Mouse (Mus musculus) CH12.LX (cell line): ENCODE measurements at regions not wholly inside any gene's neighbourhood (a gene's known extent, or its start where the extent isn't known, plus 50 kb on each side); places are given as distances from the start of the nearest gene placed in this dataset.

Experiments
- DNase-seq: peaks from one replicate; pipeline ENCODE4 v3.0.0-alpha.2; 2013; ENCODE audit errors: extremely low read depth
- H3K27ac ChIP-seq: 2 replicates; pipeline ENCODE4 v1.5.1; 2012; ENCODE audit warnings: low read depth, mild to moderate bottlenecking, control low read depth, moderate library complexity; ENCODE audit not compliant: insufficient read depth
- H3K27me3 ChIP-seq: replicated peaks from 2 replicates; pipeline ENCODE3; 2012; ENCODE audit warnings: inconsistent platforms
- H3K36me3 ChIP-seq, 2 experiments: replicated peaks in 1 of 2; 2 replicates each; pipeline versions ENCODE3 to v1.6.1; 2012; ENCODE audit warnings: inconsistent platforms in 1 of 2, low read length in 1 of 2, mild to moderate bottlenecking in 1 of 2, mixed read lengths in 1 of 2, moderate library complexity in 1 of 2; ENCODE audit not compliant: control insufficient read depth in 1 of 2, insufficient read depth in 1 of 2
- H3K4me1 ChIP-seq, 2 experiments: 2 replicates each; pipeline ENCODE4 v1.6.1; 2012; ENCODE audit warnings: inconsistent platforms in 1 of 2, moderate library complexity in 1 of 2; ENCODE audit not compliant: insufficient read depth in 2 of 2, control insufficient read depth in 1 of 2
- H3K4me2 ChIP-seq: 2 replicates; pipeline ENCODE4 v1.6.1; 2012; ENCODE audit warnings: low read depth, mild to moderate bottlenecking, control low read depth; ENCODE audit not compliant: poor library complexity, insufficient read depth, severe bottlenecking
- H3K4me3 ChIP-seq, 3 experiments: fragments of 150-350 bp in 1 of 3; sonication (generic) in 1 of 3; replicated peaks in 1 of 3; 2 replicates each; pipeline versions ENCODE3 to v1.5.1; 2011 to 2012; ENCODE audit warnings: low read depth in 2 of 3, low read length in 2 of 3, mild to moderate bottlenecking in 2 of 3, moderate library complexity in 2 of 3, control low read depth in 1 of 3, improper control_type of control experiment in 1 of 3, inconsistent platforms in 1 of 3, mixed read lengths in 1 of 3; ENCODE audit not compliant: poor library complexity in 1 of 3
- H3K79me2 ChIP-seq: replicated peaks from 2 replicates; pipeline ENCODE4 v1.6.1; 2012; ENCODE audit warnings: mild to moderate bottlenecking, moderate library complexity; ENCODE audit not compliant: control insufficient read depth, poor library complexity, insufficient read depth, severe bottlenecking; ENCODE audit errors: extremely low read depth
- H3K9ac ChIP-seq: 2 replicates; pipeline ENCODE4 v1.6.1; 2012; ENCODE audit warnings: low read depth, mild to moderate bottlenecking, control low read depth, moderate library complexity; ENCODE audit not compliant: insufficient read depth
- H3K9me3 ChIP-seq: replicated peaks from 2 replicates; pipeline ENCODE3; 2012; ENCODE audit warnings: low read length, inconsistent platforms, mixed read lengths
- CHD1 ChIP-seq: IDR thresholded peaks from 2 replicates; pipeline ENCODE4 v1.6.1; 2012; ENCODE audit warnings: low read depth, low read length, improper control_type of control experiment, inconsistent platforms
- CHD2 ChIP-seq: IDR thresholded peaks from 2 replicates; pipeline ENCODE4 v1.6.1; 2011; ENCODE audit warnings: low read length, improper control_type of control experiment
- CTCF ChIP-seq, 2 experiments: IDR thresholded peaks in 1 of 2; conservative IDR thresholded peaks in 1 of 2; 2 replicates each; pipeline ENCODE4 v1.5.1; 2011 to 2012; ENCODE audit warnings: low read depth in 2 of 2, low read length in 2 of 2, improper control_type of control experiment in 1 of 2, inconsistent platforms in 1 of 2, mild to moderate bottlenecking in 1 of 2, moderate library complexity in 1 of 2
- E2F4 ChIP-seq: IDR thresholded peaks from 2 replicates; pipeline ENCODE4 v1.6.1; 2011; ENCODE audit warnings: low read depth, low read length, improper control_type of control experiment; ENCODE audit not compliant: insufficient replicate concordance
- EP300 ChIP-seq: IDR thresholded peaks from 2 replicates; pipeline ENCODE4 v1.6.1; 2011; ENCODE audit warnings: low read length, improper control_type of control experiment
- GABPA ChIP-seq: IDR thresholded peaks from 2 replicates; pipeline ENCODE4 v1.6.1; 2012; ENCODE audit warnings: low read depth, low read length, improper control_type of control experiment, inconsistent platforms; ENCODE audit not compliant: insufficient replicate concordance
- HCFC1 ChIP-seq: IDR thresholded peaks from 2 replicates; pipeline ENCODE4 v1.6.1; 2012; ENCODE audit warnings: low read depth, mild to moderate bottlenecking, inconsistent platforms, low read length, improper control_type of control experiment
- MAFK ChIP-seq: IDR thresholded peaks from 2 replicates; pipeline ENCODE4 v1.6.1; 2011; ENCODE audit warnings: low read length, improper control_type of control experiment; ENCODE audit not compliant: insufficient replicate concordance
- MAX ChIP-seq: IDR thresholded peaks from 2 replicates; pipeline ENCODE4 v1.6.1; 2011; ENCODE audit warnings: low read length, improper control_type of control experiment
- MEF2A ChIP-seq: IDR thresholded peaks from 2 replicates; pipeline ENCODE4 v1.6.1; 2014; ENCODE audit warnings: low read depth, mild to moderate bottlenecking, inconsistent platforms, low read length, improper control_type of control experiment, borderline replicate concordance
- POLR2AphosphoS2 ChIP-seq: IDR thresholded peaks from 2 replicates; pipeline ENCODE4 v1.6.1; 2011; ENCODE audit warnings: low read depth, low read length, improper control_type of control experiment
- ZMIZ1 ChIP-seq: IDR thresholded peaks from 2 replicates; pipeline ENCODE4 v1.6.1; 2012; ENCODE audit warnings: low read depth, mild to moderate bottlenecking, inconsistent platforms, low read length, improper control_type of control experiment
- dilution Hi-C: fragments of 300-500 bp; cut with MboI; formaldehyde crosslinking; loops from 2 replicates; pipeline ENCODE4 v1.14.3; 2020; ENCODE audit warnings: low sequenced_read_pairs; ENCODE audit not compliant: extremely low pct_unique_long_range_greater_than_20kb, extremely low pct_ligation_motif_present
- in situ Hi-C: fragments of 300-500 bp; cut with MboI; formaldehyde crosslinking; loops from 3 replicates; pipeline ENCODE4 v1.14.3; 2019; ENCODE audit warnings: low sequenced_read_pairs, low pct_ligation_motif_present, low pct_unique_long_range_greater_than_20kb, mixed read lengths

DNA sequence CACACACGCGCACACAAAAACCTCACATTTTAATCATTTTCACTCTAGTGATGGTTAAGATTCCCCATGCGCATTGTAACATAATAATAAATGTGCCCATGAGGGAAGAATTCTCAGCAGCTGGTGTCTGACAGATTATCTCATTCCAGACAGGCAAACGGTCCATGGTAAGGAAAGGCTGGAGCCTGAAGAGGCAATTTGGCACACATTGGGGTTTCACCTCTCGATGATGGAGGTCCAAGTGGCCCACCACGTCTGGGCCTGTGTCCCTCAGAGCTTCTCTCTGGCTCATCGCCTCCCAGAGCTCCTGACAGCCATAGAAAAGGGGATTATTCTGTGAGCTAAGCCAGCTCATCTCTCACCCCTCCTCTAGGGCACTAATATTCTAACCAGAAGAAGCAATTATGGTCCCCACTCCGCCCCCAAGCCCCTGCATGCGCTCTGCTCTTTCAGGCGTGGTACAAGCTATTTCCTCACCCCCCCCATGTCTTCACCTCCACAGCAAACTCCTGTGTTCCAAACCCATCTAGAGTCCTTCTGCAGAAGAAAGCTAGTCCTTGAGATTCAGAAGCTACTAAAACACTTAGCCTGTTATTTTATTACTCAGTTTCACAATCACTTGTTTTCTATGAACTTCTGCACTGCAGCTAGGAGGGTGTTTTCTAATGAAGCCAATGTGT is 291.6 kb upstream of the Zfp462 start:
- no peak for DNase-seq
- dilution Hi-C loops = no loop called here
- in situ Hi-C loops = no loop called here

More for the DNA sequence above, 291.6 kb upstream of the Zfp462 start:
- H3K27ac ChIP-seq = no peak overlapping the region
- no peaks in the 10 kb centered on the region for H3K4me1 ChIP-seq
- no peak overlapping the region for H3K4me2 ChIP-seq
- no peaks in the 10 kb centered on the region for H3K36me3 ChIP-seq
- H3K9ac ChIP-seq = no peak overlapping the region
- TF ChIP-seq MAX (no peak), GABPA (no peak), EP300 (no peak), CHD2 (no peak), POLR2AphosphoS2 (no peak), MEF2A (no peak), ZMIZ1 (no peak), MAFK (no peak), CHD1 (no peak), CTCF (conservative IDR thresholded peaks at IDR 0.05 in 1 of 2, IDR thresholded peaks at IDR 0.05 in 1 of 2; ENCODE audit: low read depth in 2 of 2, low read length in 2 of 2) (no peak), HCFC1 (no peak), E2F4 (no peak)
- no peaks in the 10 kb centered on the region for H3K27me3 ChIP-seq
- peaks cover 27% of the 10 kb centered on the region for H3K9me3 ChIP-seq
- H3K4me3 ChIP-seq = no peak overlapping the region
- H3K79me2 ChIP-seq = no peaks in the 10 kb centered on the region
